Mouse (Mus musculus) liver, embryonic 11.5 days (tissue): ENCODE results near the gene Tac4. TPM values are rescaled to one million over a fixed set of nuclear protein-coding genes. Genes with fewer than 3 reads are reported as not detected.
A peak's percentile ranks its signal among the peaks of the same experiment; 100 is the strongest.

Source experiments
- ATAC-seq: fragments of 200-750 bp; cut with Nextera tagmentation; replicated peaks from 2 replicates; pipeline ENCODE4 v1.8.0; 2017; ENCODE audit warnings: moderate number of reproducible peaks, mild to moderate bottlenecking, moderate TSS enrichment, moderate library complexity; ENCODE audit not compliant: low FRiP score
- DNase-seq: peaks from one replicate; pipeline ENCODE4 v3.0.0-alpha.2; 2017; ENCODE audit warnings: low spot score
- H3K27ac ChIP-seq: fragments of 300-500 bp; sonication (generic); 2 replicates; pipeline ENCODE4 v1.5.1; 2014; ENCODE audit warnings: mild to moderate bottlenecking, low read depth, low read length, control low read depth
- H3K27me3 ChIP-seq: fragments of 300-500 bp; sonication (generic); replicated peaks from 2 replicates; pipeline ENCODE4 v1.6.1; 2014; ENCODE audit warnings: low read length, mixed read lengths; ENCODE audit not compliant: control insufficient read depth, insufficient read depth
- H3K36me3 ChIP-seq: fragments of 300-500 bp; sonication (generic); 2 replicates; pipeline ENCODE4 v1.6.1; 2014; ENCODE audit warnings: mild to moderate bottlenecking, low read length, moderate library complexity, mixed read lengths; ENCODE audit not compliant: control insufficient read depth, insufficient read depth
- H3K4me1 ChIP-seq: fragments of 300-500 bp; sonication (generic); replicated peaks from 2 replicates; pipeline ENCODE4 v1.6.1; 2014; ENCODE audit warnings: low read length, mixed read lengths; ENCODE audit not compliant: control insufficient read depth, insufficient read depth
- H3K4me2 ChIP-seq: fragments of 300-500 bp; sonication (generic); 2 replicates; pipeline ENCODE4 v1.6.1; 2014; ENCODE audit warnings: mild to moderate bottlenecking, control low read depth, moderate library complexity
- H3K4me3 ChIP-seq: fragments of 300-500 bp; sonication (generic); 2 replicates; pipeline ENCODE4 v1.5.1; 2014; ENCODE audit warnings: low read depth, low read length, control low read depth
- H3K9ac ChIP-seq: fragments of 300-500 bp; sonication (generic); 2 replicates; pipeline ENCODE4 v1.6.1; 2014; ENCODE audit warnings: low read depth, low read length, control low read depth
- H3K9me3 ChIP-seq: fragments of 300-500 bp; sonication (generic); 2 replicates; pipeline ENCODE4 v1.6.1; 2016; ENCODE audit warnings: low read length, inconsistent platforms, mixed read lengths; ENCODE audit not compliant: control insufficient read depth
- WGBS: fragments of 180-500 bp; shearing (Covaris S2); extraction: QIAGEN DNeasy Blood & Tissue Kit; methylation state at CpG from one replicate; pipeline ENCODE4 v1.1.7; 2014; 5-methylcytosine and 5-hydroxymethylcytosine counted together
- polyA plus RNA-seq: library from polyadenylated mRNA; unstranded; fragments of >200 nt; fragmentation: Nextera tagmentation; extraction: Ambion mirVana; gene quantifications from 2 replicates; pipeline ENCODE4 v1.2.1, GENCODE M21; 2014

Tac4 gene
- polyA plus RNA-seq, 1 experiment from 2014 or later: not detected

GRCm38 (mm10) chr11:95273661-95274060 lies 12.3 kb downstream of the Tac4 start:
- ATAC-seq (no peak), DNase-seq (no peak)
- H3K27me3 ChIP-seq: no peaks in the 10 kb centered on the region
- H3K27ac ChIP-seq: no peak overlapping the region; the same call in 1 of the 2 replicates
- H3K4me1 ChIP-seq: no peaks in the 10 kb centered on the region
- 82% methylated on average over 5 of the region's 5 CpGs for WGBS
- peaks cover 70% of the 10 kb centered on the region for H3K36me3 ChIP-seq
- H3K9me3 ChIP-seq: no peaks in the 10 kb centered on the region
- no peak overlapping the region for H3K9ac ChIP-seq
- H3K4me2 ChIP-seq: no peak overlapping the region
- H3K4me3 ChIP-seq: no peak overlapping the region

GRCm38 (mm10) chr11:95274613-95275012 lies 13.3 kb downstream of the Tac4 start:
- DNase-seq: no peak
- Histone ChIP-seq H3K9me3 (no peaks in the 10 kb centered on the region), H3K36me3 (peaks cover 74% of the 10 kb centered on the region), H3K9ac (no peak overlapping the region), H3K27me3 (no peaks in the 10 kb centered on the region), H3K4me3 (no peak overlapping the region), H3K4me1 (no peaks in the 10 kb centered on the region), H3K4me2 (no peak overlapping the region), H3K27ac (no peak overlapping the region)
- WGBS: 79% methylated on average over 3 of the region's 3 CpGs
- no peak for ATAC-seq

GRCm38 (mm10) chr11:95276056-95276455 lies 14.7 kb downstream of the Tac4 start:
- no peak overlapping the region for H3K27ac ChIP-seq
- no peaks in the 10 kb centered on the region for H3K9me3 ChIP-seq
- no peak overlapping the region for H3K9ac ChIP-seq
- ATAC-seq (no peak), DNase-seq (peak; percentile 27)
- no peak overlapping the region for H3K4me2 ChIP-seq
- 79% methylated on average over 6 of the region's 6 CpGs for WGBS
- peaks cover 75% of the 10 kb centered on the region for H3K36me3 ChIP-seq
- no peaks in the 10 kb centered on the region for H3K4me1 ChIP-seq
- H3K4me3 ChIP-seq: no peak overlapping the region
- H3K27me3 ChIP-seq: no peaks in the 10 kb centered on the region

GRCm38 (mm10) chr11:95279061-95279659 lies 17.8 kb downstream of the Tac4 start:
- no peaks in the 10 kb centered on the region for H3K27me3 ChIP-seq
- peaks cover 73% of the 10 kb centered on the region for H3K36me3 ChIP-seq
- WGBS: 93% methylated on average over 4 of the region's 4 CpGs
- DNase-seq (no peak), ATAC-seq (no peak)
- H3K4me2 ChIP-seq: no peak overlapping the region
- no peaks in the 10 kb centered on the region for H3K9me3 ChIP-seq
- H3K4me1 ChIP-seq: no peaks in the 10 kb centered on the region
- H3K9ac ChIP-seq: no peak overlapping the region
- H3K4me3 ChIP-seq: no peak overlapping the region
- H3K27ac ChIP-seq: no peak overlapping the region

- H3K4me1 ChIP-seq: no peaks in the 10 kb centered on the region
- H3K4me2 ChIP-seq: no peak overlapping the region
- WGBS: 95% methylated on average over 5 of the region's 5 CpGs
- H3K9ac ChIP-seq: no peak overlapping the region
- no peak overlapping the region for H3K27ac ChIP-seq
- H3K9me3 ChIP-seq: no peaks in the 10 kb centered on the region
- DNase-seq: no peak
- no peak for ATAC-seq
- peaks cover 64% of the 10 kb centered on the region for H3K36me3 ChIP-seq
- no peak overlapping the region for H3K4me3 ChIP-seq
- no peaks in the 10 kb centered on the region for H3K27me3 ChIP-seq
Observed at GRCm38 (mm10) chr11:95282331-95282730, 21.0 kb downstream of the Tac4 start.

- H3K27me3 ChIP-seq: no peaks in the 10 kb centered on the region
- no peaks in the 10 kb centered on the region for H3K9me3 ChIP-seq
- DNase-seq: no peak
- no peak overlapping the region for H3K9ac ChIP-seq
- no peaks in the 10 kb centered on the region; the same call in 1 of the 2 replicates for H3K4me1 ChIP-seq
- peaks cover 58% of the 10 kb centered on the region for H3K36me3 ChIP-seq
- H3K4me3 ChIP-seq: no peak overlapping the region
- ATAC-seq: no peak
- no peak overlapping the region for H3K27ac ChIP-seq
- no peak overlapping the region for H3K4me2 ChIP-seq
- 60% methylated on average over 4 of the region's 4 CpGs for WGBS
Observed at GRCm38 (mm10) chr11:95291998-95292397, 30.7 kb downstream of the Tac4 start.

- WGBS: 58% methylated on average over 8 of the region's 8 CpGs
- Histone ChIP-seq H3K4me1 (no peaks in the 10 kb centered on the region; the same call in 1 of the 2 replicates), H3K4me3 (no peak overlapping the region), H3K4me2 (no peak overlapping the region), H3K27me3 (no peaks in the 10 kb centered on the region), H3K27ac (no peak overlapping the region), H3K9me3 (no peaks in the 10 kb centered on the region), H3K36me3 (peaks cover 65% of the 10 kb centered on the region), H3K9ac (no peak overlapping the region)
- no peak for ATAC-seq
- no peak for DNase-seq
Observed at GRCm38 (mm10) chr11:95293017-95293624, 31.8 kb downstream of the Tac4 start.

GRCm38 (mm10) chr11:95295736-95296135 lies 34.4 kb downstream of the Tac4 start:
- Histone ChIP-seq H3K36me3 (peaks cover 52% of the 10 kb centered on the region), H3K27me3 (no peaks in the 10 kb centered on the region), H3K27ac (no peak overlapping the region), H3K4me2 (no peak overlapping the region), H3K4me3 (no peak overlapping the region), H3K4me1 (no peaks in the 10 kb centered on the region; the same call in 1 of the 2 replicates), H3K9ac (no peak overlapping the region), H3K9me3 (no peaks in the 10 kb centered on the region)
- DNase-seq (no peak), ATAC-seq (no peak)
- 95% methylated on average over 12 of the region's 13 CpGs for WGBS

- no peak overlapping the region for H3K4me3 ChIP-seq
- H3K36me3 ChIP-seq: peaks cover 52% of the 10 kb centered on the region
- DNase-seq (no peak), ATAC-seq (0 out of 2 replicates have a peak, but pooled peaks have one; percentile 31)
- H3K27ac ChIP-seq: no peak overlapping the region
- WGBS: 12% methylated on average over 2 of the region's 2 CpGs
- no peak overlapping the region for H3K9ac ChIP-seq
- no peaks in the 10 kb centered on the region for H3K9me3 ChIP-seq
- H3K4me2 ChIP-seq: no peak overlapping the region
- H3K27me3 ChIP-seq: no peaks in the 10 kb centered on the region
- H3K4me1 ChIP-seq: no peaks in the 10 kb centered on the region; the same call in 1 of the 2 replicates
Observed at GRCm38 (mm10) chr11:95298146-95298545, 36.8 kb downstream of the Tac4 start.
